Mouse (Mus musculus): Measurements from ENCODE around the gene Ltbp3. TPM values are rescaled to one million over a fixed set of nuclear protein-coding genes. Genes with fewer than 3 reads are reported as not detected.

The Ltbp3 gene
- polyA plus RNA-seq, 1 experiment: not detected

GRCm38 (mm10) chr19:5780203-5780602 lies 39.5 kb downstream of the Ltbp3 start:
- no peak for TF ChIP-seq CTCF (IDR thresholded peaks at IDR 0.05; ENCODE audit: insufficient read depth, low read depth, low read length)
- TF ChIP-seq POLR2A (IDR thresholded peaks at IDR 0.05; ENCODE audit: insufficient read depth, low read depth, low read length): no peak
- 54% methylated on average over 7 of the region's 7 CpGs for WGBS
- Histone ChIP-seq H3K4me3 (ENCODE audit: insufficient read depth, low read depth, low read length) (no peak overlapping the region), H3K27ac (ENCODE audit: insufficient read depth, low read depth, low read length) (no peak overlapping the region), H3K4me1 (ENCODE audit: control insufficient read depth, insufficient read depth, low read length) (no peaks in the 10 kb centered on the region)

GRCm38 (mm10) chr19:5781532-5781931 lies 40.8 kb downstream of the Ltbp3 start:
- 92% methylated on average over 6 of the region's 6 CpGs for WGBS
- peaks cover under 1% of the 10 kb centered on the region; the same call in 1 of the 2 replicates for H3K4me1 ChIP-seq (ENCODE audit: control insufficient read depth, insufficient read depth, low read length)
- TF ChIP-seq CTCF (IDR thresholded peaks at IDR 0.05; ENCODE audit: insufficient read depth, low read depth, low read length) (no peak), POLR2A (IDR thresholded peaks at IDR 0.05; ENCODE audit: insufficient read depth, low read depth, low read length) (no peak)
- no peak overlapping the region for H3K4me3 ChIP-seq (ENCODE audit: insufficient read depth, low read depth, low read length)
- H3K27ac ChIP-seq (ENCODE audit: insufficient read depth, low read depth, low read length): no peak overlapping the region

GRCm38 (mm10) chr19:5782121-5782520 lies 41.4 kb downstream of the Ltbp3 start:
- WGBS: 88% methylated on average over 1 of the region's 1 CpGs
- no peak overlapping the region for H3K27ac ChIP-seq (ENCODE audit: insufficient read depth, low read depth, low read length)
- no peak for TF ChIP-seq CTCF (IDR thresholded peaks at IDR 0.05; ENCODE audit: insufficient read depth, low read depth, low read length)
- H3K4me1 ChIP-seq (ENCODE audit: control insufficient read depth, insufficient read depth, low read length): peaks cover 5% of the 10 kb centered on the region; the same call in 1 of the 2 replicates
- no peak overlapping the region for H3K4me3 ChIP-seq (ENCODE audit: insufficient read depth, low read depth, low read length)

GRCm38 (mm10) chr19:5784958-5785577 lies 44.4 kb downstream of the Ltbp3 start:
- H3K27ac ChIP-seq (ENCODE audit: insufficient read depth, low read depth, low read length): no peak overlapping the region
- H3K4me3 ChIP-seq (ENCODE audit: insufficient read depth, low read depth, low read length): no peak overlapping the region
- TF ChIP-seq CTCF (IDR thresholded peaks at IDR 0.05; ENCODE audit: insufficient read depth, low read depth, low read length): no peak
- no peak for TF ChIP-seq POLR2A (IDR thresholded peaks at IDR 0.05; ENCODE audit: insufficient read depth, low read depth, low read length)
- peaks cover 14% of the 10 kb centered on the region for H3K4me1 ChIP-seq (ENCODE audit: control insufficient read depth, insufficient read depth, low read length)
- 47% methylated on average over 10 of the region's 10 CpGs for whole genome bisulfite sequencing

GRCm38 (mm10) chr19:5786441-5787114 lies 45.9 kb downstream of the Ltbp3 start:
- WGBS: 6% methylated on average over 12 of the region's 12 CpGs
- TF ChIP-seq POLR2A (IDR thresholded peaks at IDR 0.05; ENCODE audit: insufficient read depth, low read depth, low read length) (no peak), CTCF (IDR thresholded peaks at IDR 0.05; ENCODE audit: insufficient read depth, low read depth, low read length) (peak; percentile 75; the same call in 1 of the 2 replicates)
- no peak overlapping the region for H3K4me3 ChIP-seq (ENCODE audit: insufficient read depth, low read depth, low read length)
- H3K27ac ChIP-seq (ENCODE audit: insufficient read depth, low read depth, low read length): peak overlapping the region; percentile 72
- peaks cover 14% of the 10 kb centered on the region for H3K4me1 ChIP-seq (ENCODE audit: control insufficient read depth, insufficient read depth, low read length)

- H3K4me1 ChIP-seq (ENCODE audit: control insufficient read depth, insufficient read depth, low read length): peaks cover 14% of the 10 kb centered on the region
- H3K4me3 ChIP-seq (ENCODE audit: insufficient read depth, low read depth, low read length): no peak overlapping the region
- TF ChIP-seq POLR2A (IDR thresholded peaks at IDR 0.05; ENCODE audit: insufficient read depth, low read depth, low read length): no peak
- TF ChIP-seq CTCF (IDR thresholded peaks at IDR 0.05; ENCODE audit: insufficient read depth, low read depth, low read length): no peak
- 5% methylated on average over 8 of the region's 8 CpGs for WGBS
- H3K27ac ChIP-seq (ENCODE audit: insufficient read depth, low read depth, low read length): peak overlapping the region; percentile 40
Measured at GRCm38 (mm10) chr19:5787128-5787635, 46.5 kb downstream of the Ltbp3 start.

- Histone ChIP-seq H3K4me1 (ENCODE audit: control insufficient read depth, insufficient read depth, low read length) (peaks cover 14% of the 10 kb centered on the region), H3K27ac (ENCODE audit: insufficient read depth, low read depth, low read length) (0 out of 2 replicates have a peak overlapping the region, but pooled peaks have one; percentile 33), H3K4me3 (ENCODE audit: insufficient read depth, low read depth, low read length) (no peak overlapping the region)
- 80% methylated on average over 7 of the region's 7 CpGs for WGBS
- TF ChIP-seq CTCF (IDR thresholded peaks at IDR 0.05; ENCODE audit: insufficient read depth, low read depth, low read length): no peak
- no peak for TF ChIP-seq POLR2A (IDR thresholded peaks at IDR 0.05; ENCODE audit: insufficient read depth, low read depth, low read length)
Measured at GRCm38 (mm10) chr19:5787920-5788319, 47.2 kb downstream of the Ltbp3 start.

- Histone ChIP-seq H3K27ac (ENCODE audit: insufficient read depth, low read depth, low read length) (no peak overlapping the region), H3K4me3 (ENCODE audit: insufficient read depth, low read depth, low read length) (no peak overlapping the region), H3K4me1 (ENCODE audit: control insufficient read depth, insufficient read depth, low read length) (peaks cover 14% of the 10 kb centered on the region)
- TF ChIP-seq CTCF (IDR thresholded peaks at IDR 0.05; ENCODE audit: insufficient read depth, low read depth, low read length) (no peak), POLR2A (IDR thresholded peaks at IDR 0.05; ENCODE audit: insufficient read depth, low read depth, low read length) (no peak)
- 93% methylated on average over 7 of the region's 7 CpGs for WGBS
Measured at GRCm38 (mm10) chr19:5788620-5789019, 47.9 kb downstream of the Ltbp3 start.

GRCm38 (mm10) chr19:5789066-5789465 lies 48.4 kb downstream of the Ltbp3 start:
- WGBS: 77% methylated on average over 5 of the region's 5 CpGs

More at GRCm38 (mm10) chr19:5789066-5789465, 48.4 kb downstream of the Ltbp3 start:
- Histone ChIP-seq H3K4me1 (ENCODE audit: control insufficient read depth, insufficient read depth, low read length) (peaks cover 14% of the 10 kb centered on the region), H3K4me3 (ENCODE audit: insufficient read depth, low read depth, low read length) (no peak overlapping the region), H3K27ac (ENCODE audit: insufficient read depth, low read depth, low read length) (no peak overlapping the region)
- TF ChIP-seq CTCF (IDR thresholded peaks at IDR 0.05; ENCODE audit: insufficient read depth, low read depth, low read length): no peak
- no peak for TF ChIP-seq POLR2A (IDR thresholded peaks at IDR 0.05; ENCODE audit: insufficient read depth, low read depth, low read length)

Measured in olfactory bulb, adult 2 months (tissue).